Mouse (Mus musculus) olfactory bulb, adult 2 months (tissue): ENCODE data around the gene Rin1.
A peak's percentile ranks its signal among the peaks of the same experiment; 100 is the strongest.

Experiments
- CTCF ChIP-seq: fragments of 200-500 bp; IDR thresholded peaks from 2 replicates; pipeline ENCODE4 v1.5.1; 2012; ENCODE audit warnings: low read depth, mild to moderate bottlenecking, low read length, moderate library complexity; ENCODE audit not compliant: insufficient read depth
- POLR2A ChIP-seq: fragments of 200-500 bp; IDR thresholded peaks from 2 replicates; pipeline ENCODE4 v1.6.1; 2012; ENCODE audit warnings: mild to moderate bottlenecking, low read depth, low read length, moderate library complexity; ENCODE audit not compliant: insufficient read depth

DNA sequence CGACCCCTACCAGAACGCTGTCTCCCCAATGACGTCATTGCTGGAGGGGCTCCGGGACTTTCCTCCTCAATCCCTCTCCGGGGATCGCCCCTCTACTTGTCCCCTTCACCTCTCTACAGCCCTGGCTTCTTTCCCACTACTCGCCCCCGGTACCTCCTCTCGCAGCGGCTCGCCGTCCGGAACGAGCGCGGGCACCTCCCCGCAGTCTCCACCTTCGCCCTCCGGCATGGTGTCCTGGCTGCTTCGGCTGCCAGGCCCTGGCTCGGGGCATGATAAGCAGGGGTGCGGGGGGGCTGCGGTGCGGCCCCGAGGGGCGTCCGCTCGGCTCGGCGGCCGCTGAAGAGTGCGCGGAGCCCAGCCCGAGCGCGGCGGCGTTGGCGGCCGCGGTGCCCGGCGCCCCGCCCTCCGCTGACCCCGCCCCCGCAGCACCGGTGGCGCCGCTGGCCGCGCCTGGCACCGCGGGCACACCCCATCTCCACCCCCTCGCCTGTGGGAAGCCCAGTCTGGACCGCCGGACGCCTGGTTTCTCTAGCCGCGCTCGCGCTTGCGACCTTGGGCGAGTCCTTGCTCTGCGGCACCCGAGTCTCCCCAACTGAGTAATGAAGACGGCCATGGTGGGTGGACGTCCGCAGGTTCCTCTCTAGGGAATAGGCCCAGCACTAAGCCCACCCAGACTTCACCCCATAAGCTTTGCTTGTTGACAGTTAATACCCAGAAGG, 35.0 kb downstream of the Rin1 start, which contains the start of gene Tmem151a:
- TF ChIP-seq CTCF (no peak), POLR2A (peak; percentile 78; the same call in 1 of the 2 replicates)
